Mouse (Mus musculus) hindbrain, embryonic 15.5 days (tissue): ENCODE measurements around the gene Lin7a. TPM values are rescaled to one million over a fixed set of nuclear protein-coding genes. Genes with fewer than 3 reads are reported as not detected.
A peak's percentile ranks its signal among the peaks of the same experiment; 100 is the strongest.

ENCODE experiments used
- ATAC-seq: fragments of 200-750 bp; cut with Nextera tagmentation; 2 replicates; pipeline ENCODE4 v1.8.0; 2017; ENCODE audit warnings: low read depth, moderate number of reproducible peaks, moderate TSS enrichment; ENCODE audit not compliant: low FRiP score
- H3K27ac ChIP-seq: fragments of 300-500 bp; sonication (generic); replicated peaks from 2 replicates; pipeline ENCODE4 v1.5.1; 2015; ENCODE audit warnings: mild to moderate bottlenecking, inconsistent platforms
- H3K27me3 ChIP-seq: fragments of 300-500 bp; sonication (generic); 2 replicates; pipeline ENCODE4 v1.6.1; 2015; ENCODE audit warnings: control low read depth, inconsistent platforms
- H3K36me3 ChIP-seq: fragments of 300-500 bp; sonication (generic); 2 replicates; pipeline ENCODE4 v1.6.1; 2015; ENCODE audit warnings: control low read depth, inconsistent platforms
- H3K4me1 ChIP-seq: fragments of 300-500 bp; sonication (generic); replicated peaks from 2 replicates; pipeline ENCODE4 v1.6.1; 2015; ENCODE audit warnings: control low read depth, inconsistent platforms
- H3K4me2 ChIP-seq: fragments of 300-500 bp; sonication (generic); 2 replicates; pipeline ENCODE4 v1.6.1; 2015; ENCODE audit warnings: moderate library complexity, mild to moderate bottlenecking, inconsistent platforms
- H3K4me3 ChIP-seq: fragments of 300-500 bp; sonication (generic); 2 replicates; pipeline ENCODE4 v1.5.1; 2015; ENCODE audit warnings: mild to moderate bottlenecking, inconsistent platforms
- H3K9ac ChIP-seq: fragments of 300-500 bp; sonication (generic); 2 replicates; pipeline ENCODE4 v1.6.1; 2015; ENCODE audit warnings: inconsistent platforms
- H3K9me3 ChIP-seq: fragments of 300-500 bp; sonication (generic); 2 replicates; pipeline ENCODE4 v1.6.1; 2016; ENCODE audit warnings: control low read depth, inconsistent platforms
- WGBS: fragments of 180-500 bp; shearing (Covaris S2); methylation state at CpG from one replicate; pipeline ENCODE4 v1.1.7; 2015; 5-methylcytosine and 5-hydroxymethylcytosine counted together
- polyA plus RNA-seq: library from polyadenylated mRNA; unstranded; fragments of >200 nt; fragmentation: Nextera tagmentation; extraction: Ambion mirVana; gene quantifications from 2 replicates; pipeline ENCODE4 v1.2.1, GENCODE M21; 2015

Gene Lin7a
- polyA plus RNA-seq, 1 experiment from 2014 or later, result 35.0 TPM

GRCm38 (mm10) chr10:107255351-107256050, 16.0 kb upstream of the Lin7a start:
- 92% methylated on average over 6 of the region's 6 CpGs for WGBS
- ATAC-seq, result no peak
- H3K27ac ChIP-seq, result no peak overlapping the region

GRCm38 (mm10) chr10:107256451-107256960, 15.0 kb upstream of the Lin7a start:
- Histone ChIP-seq H3K27ac (no peak overlapping the region), H3K4me3 (no peak overlapping the region), H3K4me2 (no peak overlapping the region), H3K9ac (no peak overlapping the region), H3K36me3 (no peaks in the 10 kb centered on the region), H3K4me1 (no peaks in the 10 kb centered on the region), H3K27me3 (no peaks in the 10 kb centered on the region), H3K9me3 (no peaks in the 10 kb centered on the region)
- 59% methylated on average over 5 of the region's 5 CpGs for WGBS
- ATAC-seq, result no peak

More at GRCm38 (mm10) chr10:107255351-107256050, 16.0 kb upstream of the Lin7a start:
- Histone ChIP-seq H3K4me3 (no peak overlapping the region), H3K4me2 (no peak overlapping the region), H3K36me3 (no peaks in the 10 kb centered on the region), H3K27me3 (no peaks in the 10 kb centered on the region), H3K4me1 (no peaks in the 10 kb centered on the region), H3K9ac (no peak overlapping the region), H3K9me3 (no peaks in the 10 kb centered on the region)

- H3K9me3 ChIP-seq, result no peaks in the 10 kb centered on the region
- no peak overlapping the region for H3K4me2 ChIP-seq
- H3K4me1 ChIP-seq, result no peaks in the 10 kb centered on the region
- WGBS, result 83% methylated on average over 2 of the region's 2 CpGs
- H3K9ac ChIP-seq, result no peak overlapping the region
- no peak overlapping the region for H3K4me3 ChIP-seq
- ATAC-seq, result no peak
- H3K36me3 ChIP-seq, result no peaks in the 10 kb centered on the region
- H3K27me3 ChIP-seq, result no peaks in the 10 kb centered on the region
- H3K27ac ChIP-seq, result no peak overlapping the region
Observed at GRCm38 (mm10) chr10:107260428-107260827, 11.1 kb upstream of the Lin7a start.

GRCm38 (mm10) chr10:107272131-107272803, 781 bp downstream of the Lin7a start:
- Histone ChIP-seq H3K9me3 (no peaks in the 10 kb centered on the region), H3K4me1 (peaks cover 14% of the 10 kb centered on the region), H3K4me2 (peak overlapping the region; percentile 71), H3K4me3 (peak overlapping the region; percentile 73), H3K9ac (peak overlapping the region; percentile 76), H3K36me3 (no peaks in the 10 kb centered on the region), H3K27ac (peak overlapping the region; percentile 88), H3K27me3 (no peaks in the 10 kb centered on the region)
- peak; percentile 78 for ATAC-seq
- WGBS, result 0% methylated on average over 41 of the region's 41 CpGs

- WGBS, result 1% methylated on average over 11 of the region's 11 CpGs
- H3K9ac ChIP-seq, result peak overlapping the region; percentile 76
- peak; percentile 68 for ATAC-seq
- H3K4me3 ChIP-seq, result peak overlapping the region; percentile 73
- no peaks in the 10 kb centered on the region for H3K9me3 ChIP-seq
- peak overlapping the region; percentile 71 for H3K4me2 ChIP-seq
- H3K27ac ChIP-seq, result peak overlapping the region; percentile 88
- H3K36me3 ChIP-seq, result no peaks in the 10 kb centered on the region
- no peaks in the 10 kb centered on the region for H3K27me3 ChIP-seq
- H3K4me1 ChIP-seq, result peaks cover 14% of the 10 kb centered on the region
Observed at GRCm38 (mm10) chr10:107272804-107273145, 1.3 kb downstream of the Lin7a start.

GRCm38 (mm10) chr10:107273848-107274247, 2.4 kb downstream of the Lin7a start:
- Histone ChIP-seq H3K9me3 (no peaks in the 10 kb centered on the region), H3K36me3 (no peaks in the 10 kb centered on the region), H3K4me2 (peak overlapping the region; percentile 71), H3K27ac (no peak overlapping the region), H3K4me3 (peak overlapping the region; percentile 73; the same call in 1 of the 2 replicates), H3K4me1 (peaks cover 14% of the 10 kb centered on the region), H3K9ac (no peak overlapping the region), H3K27me3 (no peaks in the 10 kb centered on the region)
- WGBS, result 49% methylated on average over 6 of the region's 6 CpGs
- ATAC-seq, result no peak

GRCm38 (mm10) chr10:107274785-107275184, 3.3 kb downstream of the Lin7a start:
- no peak for ATAC-seq
- Histone ChIP-seq H3K27ac (no peak overlapping the region), H3K27me3 (no peaks in the 10 kb centered on the region), H3K4me3 (no peak overlapping the region), H3K9me3 (no peaks in the 10 kb centered on the region), H3K36me3 (no peaks in the 10 kb centered on the region), H3K9ac (no peak overlapping the region), H3K4me2 (no peak overlapping the region), H3K4me1 (peaks cover 14% of the 10 kb centered on the region)
- 50% methylated on average over 3 of the region's 3 CpGs for WGBS

- Histone ChIP-seq H3K4me3 (no peak overlapping the region), H3K4me1 (peaks cover 11% of the 10 kb centered on the region), H3K27ac (no peak overlapping the region), H3K4me2 (no peak overlapping the region), H3K9me3 (no peaks in the 10 kb centered on the region), H3K27me3 (no peaks in the 10 kb centered on the region), H3K36me3 (no peaks in the 10 kb centered on the region), H3K9ac (no peak overlapping the region)
- ATAC-seq, result no peak
- WGBS, result 93% methylated on average over 2 of the region's 2 CpGs
Observed at GRCm38 (mm10) chr10:107276647-107277046, 5.2 kb downstream of the Lin7a start.

- no peak overlapping the region for H3K9ac ChIP-seq
- no peak overlapping the region for H3K27ac ChIP-seq
- H3K4me1 ChIP-seq, result no peaks in the 10 kb centered on the region
- ATAC-seq, result no peak
- no peak overlapping the region for H3K4me2 ChIP-seq
- H3K36me3 ChIP-seq, result no peaks in the 10 kb centered on the region
- no peaks in the 10 kb centered on the region for H3K9me3 ChIP-seq
- no peaks in the 10 kb centered on the region for H3K27me3 ChIP-seq
- 62% methylated on average over 7 of the region's 7 CpGs for WGBS
- no peak overlapping the region for H3K4me3 ChIP-seq
Observed at GRCm38 (mm10) chr10:107293934-107294664, 22.6 kb downstream of the Lin7a start.

- no peak overlapping the region for H3K9ac ChIP-seq
- no peaks in the 10 kb centered on the region for H3K9me3 ChIP-seq
- no peak overlapping the region for H3K27ac ChIP-seq
- H3K4me3 ChIP-seq, result no peak overlapping the region
- no peaks in the 10 kb centered on the region for H3K27me3 ChIP-seq
- ATAC-seq, result no peak
- H3K4me2 ChIP-seq, result no peak overlapping the region
- no peaks in the 10 kb centered on the region for H3K4me1 ChIP-seq
- 83% methylated on average over 2 of the region's 2 CpGs for WGBS
- H3K36me3 ChIP-seq, result no peaks in the 10 kb centered on the region
Observed at GRCm38 (mm10) chr10:107300587-107301248, 29.2 kb downstream of the Lin7a start.

GRCm38 (mm10) chr10:107310964-107311490, 39.5 kb downstream of the Lin7a start:
- Histone ChIP-seq H3K27ac (no peak overlapping the region), H3K9me3 (no peaks in the 10 kb centered on the region), H3K36me3 (no peaks in the 10 kb centered on the region), H3K27me3 (no peaks in the 10 kb centered on the region), H3K4me1 (no peaks in the 10 kb centered on the region; the same call in none of the 2 replicates), H3K9ac (no peak overlapping the region), H3K4me2 (no peak overlapping the region), H3K4me3 (no peak overlapping the region)
- 68% methylated on average over 5 of the region's 5 CpGs for WGBS
- ATAC-seq, result no peak
